Mouse (Mus musculus): Measurements from ENCODE around the gene Nrxn1. TPM values are rescaled to one million over a fixed set of nuclear protein-coding genes. Genes with fewer than 3 reads are reported as not detected.

Gene Nrxn1
- 12.2 and 16.3 TPM in 2 replicates for polyA plus RNA-seq (2014; fragmentation: Nextera tagmentation; extraction: Ambion mirVana)

- 0% methylated on average over 1 of the region's 1 CpGs for WGBS
- Histone ChIP-seq H3K4me1 (ENCODE audit: control insufficient read depth, insufficient read depth, low read length) (no peaks in the 10 kb centered on the region), H3K36me3 (ENCODE audit: control insufficient read depth, insufficient read depth, low read length) (no peaks in the 10 kb centered on the region)
Observed at GRCm38 (mm10) chr17:91093042-91093080, at the start of gene Nrxn1. TSS of gene Nrxn1 (minus strand) at chr17:91093071.

GRCm38 (mm10) chr17:91136859-91137258 lies 44.0 kb upstream of the Nrxn1 start:
- DNase-seq (ENCODE audit: low spot score) = peak; percentile 35
- no peak overlapping the region for H3K4me3 ChIP-seq (ENCODE audit: low read depth, low read length)
- H3K4me1 ChIP-seq (ENCODE audit: control insufficient read depth, insufficient read depth, low read length) = no peaks in the 10 kb centered on the region
- 67% methylated on average over 3 of the region's 3 CpGs for WGBS
- H3K27me3 ChIP-seq (replicated peaks; ENCODE audit: control insufficient read depth, insufficient read depth, low read length) = no peaks in the 10 kb centered on the region
- H3K36me3 ChIP-seq (ENCODE audit: control insufficient read depth, insufficient read depth, low read length) = no peaks in the 10 kb centered on the region
- no peak overlapping the region for H3K27ac ChIP-seq (replicated peaks; ENCODE audit: low read depth, low read length)
- no peak overlapping the region for H3K4me2 ChIP-seq (ENCODE audit: low read depth, low read length)
- no peak for ATAC-seq (ENCODE audit: low read depth)
- H3K9ac ChIP-seq (ENCODE audit: low read depth, low read length) = no peak overlapping the region
- no peaks in the 10 kb centered on the region for H3K9me3 ChIP-seq (ENCODE audit: control insufficient read depth, low read length)

More at GRCm38 (mm10) chr17:91093042-91093080, at the start of gene Nrxn1:
- DNase-seq (ENCODE audit: low spot score) (no peak), ATAC-seq (ENCODE audit: low read depth) (no peak)
- no peaks in the 10 kb centered on the region for H3K27me3 ChIP-seq (replicated peaks; ENCODE audit: control insufficient read depth, insufficient read depth, low read length)
- peak within 1 kb of the TSS; percentile 45 for H3K4me2 ChIP-seq (ENCODE audit: low read depth, low read length)
- peak within 1 kb of the TSS; percentile 18 for H3K4me3 ChIP-seq (ENCODE audit: low read depth, low read length)
- no peak within 1 kb of the TSS for H3K9ac ChIP-seq (ENCODE audit: low read depth, low read length)
- H3K27ac ChIP-seq (replicated peaks; ENCODE audit: low read depth, low read length) = no peak within 1 kb of the TSS
- H3K9me3 ChIP-seq (ENCODE audit: control insufficient read depth, low read length) = peaks cover 3% of the 10 kb centered on the region; the same call in 1 of the 2 replicates

GRCm38 (mm10) chr17:91112880-91113628 lies 20.2 kb upstream of the Nrxn1 start:
- H3K27me3 ChIP-seq (replicated peaks; ENCODE audit: control insufficient read depth, insufficient read depth, low read length) = no peaks in the 10 kb centered on the region
- H3K4me2 ChIP-seq (ENCODE audit: low read depth, low read length) = no peak overlapping the region
- ATAC-seq (ENCODE audit: low read depth) (no peak), DNase-seq (ENCODE audit: low spot score) (no peak)
- H3K4me3 ChIP-seq (ENCODE audit: low read depth, low read length) = no peak overlapping the region
- H3K27ac ChIP-seq (replicated peaks; ENCODE audit: low read depth, low read length) = no peak overlapping the region
- H3K9me3 ChIP-seq (ENCODE audit: control insufficient read depth, low read length) = no peaks in the 10 kb centered on the region
- no peaks in the 10 kb centered on the region for H3K36me3 ChIP-seq (ENCODE audit: control insufficient read depth, insufficient read depth, low read length)
- no peaks in the 10 kb centered on the region for H3K4me1 ChIP-seq (ENCODE audit: control insufficient read depth, insufficient read depth, low read length)
- 80% methylated on average over 3 of the region's 3 CpGs for WGBS
- no peak overlapping the region for H3K9ac ChIP-seq (ENCODE audit: low read depth, low read length)

- Histone ChIP-seq H3K9me3 (ENCODE audit: control insufficient read depth, low read length) (no peaks in the 10 kb centered on the region), H3K27ac (replicated peaks; ENCODE audit: low read depth, low read length) (no peak overlapping the region), H3K9ac (ENCODE audit: low read depth, low read length) (no peak overlapping the region), H3K27me3 (replicated peaks; ENCODE audit: control insufficient read depth, insufficient read depth, low read length) (no peaks in the 10 kb centered on the region), H3K36me3 (ENCODE audit: control insufficient read depth, insufficient read depth, low read length) (no peaks in the 10 kb centered on the region), H3K4me2 (ENCODE audit: low read depth, low read length) (no peak overlapping the region), H3K4me1 (ENCODE audit: control insufficient read depth, insufficient read depth, low read length) (no peaks in the 10 kb centered on the region), H3K4me3 (ENCODE audit: low read depth, low read length) (no peak overlapping the region)
- WGBS = 94% methylated on average over 1 of the region's 1 CpGs
- DNase-seq (ENCODE audit: low spot score) (no peak), ATAC-seq (ENCODE audit: low read depth) (no peak)
Observed at GRCm38 (mm10) chr17:91112085-91112484, 19.2 kb upstream of the Nrxn1 start.

- no peaks in the 10 kb centered on the region for H3K4me1 ChIP-seq (ENCODE audit: control insufficient read depth, insufficient read depth, low read length)
- H3K4me3 ChIP-seq (ENCODE audit: low read depth, low read length) = no peak overlapping the region
- H3K4me2 ChIP-seq (ENCODE audit: low read depth, low read length) = peak overlapping the region; percentile 45; the same call in 1 of the 2 replicates
- ATAC-seq (ENCODE audit: low read depth) (peak; percentile 42; the same call in 1 of the 2 replicates), DNase-seq (ENCODE audit: low spot score) (no peak)
- WGBS = 36% methylated on average over 11 of the region's 12 CpGs
- H3K36me3 ChIP-seq (ENCODE audit: control insufficient read depth, insufficient read depth, low read length) = no peaks in the 10 kb centered on the region
- H3K9me3 ChIP-seq (ENCODE audit: control insufficient read depth, low read length) = 0 out of 2 replicates have a peak, but pooled peaks cover under 1% of the 10 kb centered on the region
- no peak overlapping the region for H3K9ac ChIP-seq (ENCODE audit: low read depth, low read length)
- H3K27me3 ChIP-seq (replicated peaks; ENCODE audit: control insufficient read depth, insufficient read depth, low read length) = no peaks in the 10 kb centered on the region
- H3K27ac ChIP-seq (replicated peaks; ENCODE audit: low read depth, low read length) = no peak overlapping the region
Observed at GRCm38 (mm10) chr17:91093081-91093875, 407 bp upstream of the Nrxn1 start.

- no peaks in the 10 kb centered on the region for H3K27me3 ChIP-seq (replicated peaks; ENCODE audit: control insufficient read depth, insufficient read depth, low read length)
- DNase-seq (ENCODE audit: low spot score) (peak; percentile 88), ATAC-seq (ENCODE audit: low read depth) (peak; percentile 95)
- WGBS = 2% methylated on average over 21 of the region's 21 CpGs
- no peaks in the 10 kb centered on the region for H3K36me3 ChIP-seq (ENCODE audit: control insufficient read depth, insufficient read depth, low read length)
- H3K9ac ChIP-seq (ENCODE audit: low read depth, low read length) = no peak overlapping the region
- H3K4me2 ChIP-seq (ENCODE audit: low read depth, low read length) = peak overlapping the region; percentile 45
- H3K9me3 ChIP-seq (ENCODE audit: control insufficient read depth, low read length) = peaks cover 3% of the 10 kb centered on the region; the same call in 1 of the 2 replicates
- H3K4me1 ChIP-seq (ENCODE audit: control insufficient read depth, insufficient read depth, low read length) = no peaks in the 10 kb centered on the region
- no peak overlapping the region for H3K27ac ChIP-seq (replicated peaks; ENCODE audit: low read depth, low read length)
- peak overlapping the region; percentile 18 for H3K4me3 ChIP-seq (ENCODE audit: low read depth, low read length)
Observed at GRCm38 (mm10) chr17:91092421-91093041, 340 bp downstream of the Nrxn1 start.

- Histone ChIP-seq H3K27ac (replicated peaks; ENCODE audit: low read depth, low read length) (no peak overlapping the region), H3K36me3 (ENCODE audit: control insufficient read depth, insufficient read depth, low read length) (no peaks in the 10 kb centered on the region), H3K4me3 (ENCODE audit: low read depth, low read length) (no peak overlapping the region), H3K9me3 (ENCODE audit: control insufficient read depth, low read length) (peaks cover 3% of the 10 kb centered on the region; the same call in 1 of the 2 replicates), H3K4me1 (ENCODE audit: control insufficient read depth, insufficient read depth, low read length) (no peaks in the 10 kb centered on the region), H3K27me3 (replicated peaks; ENCODE audit: control insufficient read depth, insufficient read depth, low read length) (no peaks in the 10 kb centered on the region), H3K9ac (ENCODE audit: low read depth, low read length) (no peak overlapping the region), H3K4me2 (ENCODE audit: low read depth, low read length) (no peak overlapping the region)
- ATAC-seq (ENCODE audit: low read depth) (no peak), DNase-seq (ENCODE audit: low spot score) (no peak)
- WGBS = 86% methylated on average over 1 of the region's 1 CpGs
Observed at GRCm38 (mm10) chr17:91090631-91091030, 2.2 kb downstream of the Nrxn1 start.

GRCm38 (mm10) chr17:91088991-91089390 lies 3.9 kb downstream of the Nrxn1 start:
- H3K27me3 ChIP-seq (replicated peaks; ENCODE audit: control insufficient read depth, insufficient read depth, low read length) = no peaks in the 10 kb centered on the region
- no peaks in the 10 kb centered on the region for H3K4me1 ChIP-seq (ENCODE audit: control insufficient read depth, insufficient read depth, low read length)
- 88% methylated on average over 11 of the region's 11 CpGs for WGBS
- H3K9ac ChIP-seq (ENCODE audit: low read depth, low read length) = no peak overlapping the region
- no peak overlapping the region for H3K4me2 ChIP-seq (ENCODE audit: low read depth, low read length)
- DNase-seq (ENCODE audit: low spot score) (no peak), ATAC-seq (ENCODE audit: low read depth) (no peak)
- no peak overlapping the region for H3K27ac ChIP-seq (replicated peaks; ENCODE audit: low read depth, low read length)
- H3K9me3 ChIP-seq (ENCODE audit: control insufficient read depth, low read length) = peaks cover 3% of the 10 kb centered on the region; the same call in 1 of the 2 replicates
- H3K36me3 ChIP-seq (ENCODE audit: control insufficient read depth, insufficient read depth, low read length) = no peaks in the 10 kb centered on the region
- H3K4me3 ChIP-seq (ENCODE audit: low read depth, low read length) = no peak overlapping the region

All from embryonic facial prominence, embryonic 14.5 days (tissue).